ENCODE assay signal across 7 mouse cellular contexts in genomic region chr17:67912640-67913039, GRCm38 (mm10).
DNase-seq lines count a peak whose midpoint lies in the region; ATAC-seq and TF ChIP-seq lines count a peak whose summit lies in the region.

No protein-coding gene starts in this region.

- no peak overlapping the region for H3K27ac ChIP-seq in ES-Bruce4 (ENCODE audit: insufficient read depth, low read length)
- H3K27ac ChIP-seq in kidney, embryonic 16.5 days (ENCODE audit: low read length), result no peak overlapping the region
- no peak overlapping the region for H3K27ac ChIP-seq in stomach, embryonic 15.5 days

- no peak for TF ChIP-seq POLR2A in ES-Bruce4 (IDR thresholded peaks at IDR 0.05; ENCODE audit: insufficient read depth, low read length)

- 0 out of 2 replicates have a peak, but pooled peaks cover 2% of the 10 kb centered on the region for H3K9me3 ChIP-seq in ES-Bruce4 (replicated peaks; ENCODE audit: control insufficient read depth, insufficient read depth, low read length, poor library complexity, severe bottlenecking)
- H3K9me3 ChIP-seq in kidney, embryonic 16.5 days (ENCODE audit: low read length), result no peaks in the 10 kb centered on the region
- no peaks in the 10 kb centered on the region for H3K9me3 ChIP-seq in stomach, embryonic 15.5 days

- intact Hi-C loops in gastrocnemius, postnatal 36 days (cut with DNase I), result loop anchor here (2.0 kb wide), 1 partner anchor 254 kb away; no protein-coding TSS in a partner anchor

- ATAC-seq in kidney, embryonic 16.5 days (ENCODE audit: low FRiP score, low TSS enrichment), result peak; percentile 74
- peak; percentile 66; the same call in 1 of the 2 replicates for ATAC-seq in stomach, embryonic 15.5 days (ENCODE audit: insufficient read depth, low FRiP score, low read depth)

- H3K36me3 ChIP-seq in ES-Bruce4 (ENCODE audit: control insufficient read depth, insufficient read depth, low read length, poor library complexity, severe bottlenecking), result no peaks in the 10 kb centered on the region
- H3K36me3 ChIP-seq in kidney, embryonic 16.5 days (ENCODE audit: insufficient read depth, low read length), result no peaks in the 10 kb centered on the region
- no peaks in the 10 kb centered on the region for H3K36me3 ChIP-seq in stomach, embryonic 15.5 days

- no peak overlapping the region for H3K4me2 ChIP-seq in kidney, embryonic 16.5 days (replicated peaks; ENCODE audit: low read depth, low read length)
- H3K4me2 ChIP-seq in stomach, embryonic 15.5 days, result no peak overlapping the region

- no peak overlapping the region for H3K4me3 ChIP-seq in ES-Bruce4 (ENCODE audit: low read depth, low read length)
- H3K4me3 ChIP-seq in kidney, embryonic 16.5 days (ENCODE audit: low read length), result no peak overlapping the region
- no peak overlapping the region for H3K4me3 ChIP-seq in stomach, embryonic 15.5 days (replicated peaks)

- DNase-seq in 3T3-L1 (ENCODE audit: low read depth, low spot score), result peak; percentile 16
- DNase-seq in cerebellum, postnatal 4 days (ENCODE audit: low spot score in 2 of 2), result peak; percentile 50 to 51
- DNase-seq in gastrocnemius, postnatal 36 days, result peak; percentile 26 to 52
- peak; percentile 41 for DNase-seq in lung, postnatal 36 days

- TF ChIP-seq CTCF in ES-Bruce4 (IDR thresholded peaks at IDR 0.05; ENCODE audit: low read depth, low read length), result peak; percentile 78

- TF ChIP-seq EP300 in ES-Bruce4 (IDR thresholded peaks at IDR 0.05; ENCODE audit: insufficient read depth, low read depth, low read length), result no peak

- H3K27me3 ChIP-seq in ES-Bruce4 (ENCODE audit: control insufficient read depth, insufficient read depth, low read length, poor library complexity, severe bottlenecking), result no peaks in the 10 kb centered on the region
- H3K27me3 ChIP-seq in kidney, embryonic 16.5 days (ENCODE audit: insufficient read depth, low read length), result no peaks in the 10 kb centered on the region
- H3K27me3 ChIP-seq in stomach, embryonic 15.5 days (replicated peaks), result no peaks in the 10 kb centered on the region

- H3K9ac ChIP-seq in ES-Bruce4 (ENCODE audit: low read depth, poor library complexity, severe bottlenecking), result no peak overlapping the region
- no peak overlapping the region for H3K9ac ChIP-seq in kidney, embryonic 16.5 days (replicated peaks; ENCODE audit: low read length)
- H3K9ac ChIP-seq in stomach, embryonic 15.5 days, result no peak overlapping the region

- WGBS in kidney, embryonic 16.5 days, result 47% methylated on average over 12 of the region's 12 CpGs
- 61% methylated on average over 12 of the region's 12 CpGs for WGBS in stomach, embryonic 15.5 days

- H3K4me1 ChIP-seq in ES-Bruce4 (ENCODE audit: control insufficient read depth, insufficient read depth, low read length), result peaks cover 2% of the 10 kb centered on the region
- peaks cover 10% of the 10 kb centered on the region for H3K4me1 ChIP-seq in kidney, embryonic 16.5 days (ENCODE audit: insufficient read depth, low read length)
- H3K4me1 ChIP-seq in stomach, embryonic 15.5 days, result no peaks in the 10 kb centered on the region
